Mouse (Mus musculus) gastrocnemius, postnatal 25 days (tissue): ENCODE results near the gene Vmn1r52. TPM values are rescaled to one million over a fixed set of nuclear protein-coding genes. Genes with fewer than 3 reads are reported as not detected.
"Not testable (repeated sequence)": the region's sequence is repeated elsewhere in the genome, so short reads cannot be mapped to it uniquely, and the experiment has no call there.

Source experiments
- DNase-seq: peaks from one replicate; pipeline ENCODE4 v3.0.0; 2022
- long read RNA-seq, 2 experiments: library from polyadenylated mRNA; stranded (forward); transcript quantifications; one replicate each; pipeline ENCODE4 v2.0.0; 2021
- total RNA-seq, 2 experiments: library from RNA; stranded (reverse); gene quantifications; 1 replicate in 1 of 2; 2 replicates in 1 of 2; pipeline ENCODE4 v1.2.3; 2021

The Vmn1r52 gene
- total RNA-seq, result not detected
- long read RNA-seq, experiment 1, result 0 reads
- long read RNA-seq, experiment 2, result 0 reads

GRCm38 (mm10) chr6:90174508-90174907 lies at the start of gene Vmn1r52:
Gene Vmn1r52 (plus strand): TSS chr6:90174808.
- DNase-seq, result no peak

GRCm38 (mm10) chr6:90160139-90160538 lies 14.5 kb upstream of the Vmn1r52 start:
- no peak for DNase-seq

- not testable (repeated sequence) for DNase-seq
Measured at GRCm38 (mm10) chr6:90202493-90202892, 27.9 kb downstream of the Vmn1r52 start, which contains the start of gene V1ra8. Gene V1ra8 (plus strand): TSS chr6:90202793.

- no peak for DNase-seq
Measured at GRCm38 (mm10) chr6:90224338-90224737, 49.7 kb downstream of the Vmn1r52 start, which contains the start of gene Vmn1r53. Gene Vmn1r53 (minus strand): TSS chr6:90224438.

Other genes with a start within 250 kb of the Vmn1r52 start
- not detected for gene Vmn1r45, start 234.2 kb upstream of the Vmn1r52 start, total RNA-seq
- not detected for gene Vmn1r46, start 205.5 kb upstream of the Vmn1r52 start, total RNA-seq
- gene Vmn1r47, start 158.7 kb upstream of the Vmn1r52 start, total RNA-seq, result not detected
- gene Vmn1r48, start 138.0 kb upstream of the Vmn1r52 start, total RNA-seq, result not detected
- gene Vmn1r49, start 96.3 kb upstream of the Vmn1r52 start, total RNA-seq, result not detected
- gene Vmn1r50, start 73.4 kb upstream of the Vmn1r52 start, total RNA-seq, result not detected
- not detected for gene Vmn1r51, start 52.2 kb upstream of the Vmn1r52 start, total RNA-seq
- not detected for gene V1ra8, start 28.0 kb downstream of the Vmn1r52 start, total RNA-seq
- gene Vmn1r53, start 49.6 kb downstream of the Vmn1r52 start, total RNA-seq, result not detected
- gene Vmn1r54, start 71.5 kb downstream of the Vmn1r52 start, total RNA-seq, result not detected
- gene BC048671, start 126.4 kb downstream of the Vmn1r52 start, total RNA-seq, result not detected
- under 1 TPM in 1 of 2 experiments, not detected in 1; 0.38 TPM for gene Chst13, start 150.4 kb downstream of the Vmn1r52 start, total RNA-seq
- gene Uroc1, start 158.5 kb downstream of the Vmn1r52 start, total RNA-seq, result not detected
- 10 to 100 TPM; 11.3 to 13.8 TPM for gene Zxdc, start 194.7 kb downstream of the Vmn1r52 start, total RNA-seq